Mouse (Mus musculus) CD4-positive, CD25-positive, alpha-beta regulatory T cell, adult 4 months (primary cell): ENCODE results near the gene Iars2. TPM values are rescaled to one million over a fixed set of nuclear protein-coding genes. Genes with fewer than 3 reads are reported as not detected.

Source experiments
- ATAC-seq: one replicate; pipeline ENCODE4 v1.8.0; 2017
- polyA plus RNA-seq, 2 experiments: library from polyadenylated mRNA; unstranded; fragments of 100-300 nt; shearing (Covaris generic); gene quantifications; one replicate each; pipeline ENCODE4 v1.2.1; 2017

Iars2 gene
- polyA plus RNA-seq, 2 experiments from 2014 or later: 5.3 to 11.6 TPM

DNA sequence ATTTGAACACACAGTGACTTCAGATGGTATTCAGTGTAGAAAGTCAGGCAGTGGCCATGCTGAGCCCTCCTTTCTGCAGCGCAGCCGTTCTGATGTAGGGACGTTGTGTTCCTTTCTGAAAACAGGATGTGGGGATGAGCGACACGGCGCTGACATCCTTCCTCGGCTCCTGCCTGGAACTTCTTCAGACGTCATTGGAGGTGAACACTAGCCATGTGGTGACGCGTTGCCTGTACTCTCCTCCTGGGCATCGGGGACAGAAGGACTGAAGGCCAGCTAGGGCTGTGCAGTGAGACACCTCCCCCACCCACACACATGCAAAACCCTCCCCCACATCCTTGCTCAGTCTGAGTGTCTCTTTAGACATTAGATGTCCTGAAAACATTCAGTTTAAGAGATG, 52.2 kb downstream of the Iars2 start:
- no peak for ATAC-seq

DNA sequence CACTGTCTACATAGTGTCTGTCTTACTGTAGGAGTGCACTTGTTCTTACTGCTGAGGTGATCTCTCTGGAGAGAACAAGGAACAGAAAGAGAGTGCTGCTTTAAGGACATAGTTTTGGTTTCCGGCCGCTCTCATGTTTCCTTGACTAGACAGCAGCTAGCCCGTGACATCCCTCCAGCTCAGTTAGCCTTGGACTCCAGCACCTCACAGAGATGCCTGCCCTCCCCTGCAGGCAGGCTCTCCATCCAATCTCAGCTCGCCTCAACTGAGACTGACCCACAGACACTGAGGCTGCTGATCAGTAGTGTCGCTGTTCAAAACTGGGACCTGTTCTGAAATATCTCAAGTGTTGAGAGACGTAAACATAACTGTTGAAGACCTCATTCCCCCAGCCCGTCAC, 53.2 kb downstream of the Iars2 start:
- ATAC-seq: no peak

DNA sequence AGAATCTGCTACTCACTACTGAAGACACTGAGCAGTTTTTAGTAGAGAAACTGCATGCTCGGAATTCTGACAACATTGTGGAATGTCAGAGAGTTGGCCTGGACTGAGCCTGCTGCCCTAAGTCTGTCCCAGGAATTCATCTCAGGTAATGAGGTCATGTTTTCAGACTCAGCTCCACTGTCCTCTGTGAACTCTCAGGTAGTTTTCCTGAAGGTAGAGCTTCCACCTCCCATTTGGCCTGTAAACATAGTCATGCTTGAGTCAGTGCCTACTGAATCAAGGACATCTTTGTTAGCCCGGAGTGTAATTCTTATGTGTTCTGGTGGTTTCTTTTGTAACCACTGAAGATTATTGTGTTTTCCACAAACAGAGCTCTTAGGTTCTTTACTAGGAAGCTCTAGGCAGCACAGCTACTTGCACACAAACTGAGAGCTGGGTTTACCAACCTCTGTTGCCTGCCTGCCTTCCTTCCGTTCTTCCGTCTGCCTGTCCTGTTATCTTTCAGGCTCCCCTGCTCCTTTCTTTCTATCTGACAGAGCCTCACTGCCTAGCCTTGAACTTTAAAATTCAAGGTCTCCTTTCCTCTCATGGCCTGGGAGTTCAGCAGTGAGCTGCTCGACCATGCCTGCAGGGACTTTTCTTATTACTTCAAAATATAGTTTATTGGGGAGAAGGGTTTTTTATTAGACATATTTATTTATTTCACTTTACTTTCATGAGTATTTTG, 54.2 kb downstream of the Iars2 start:
- ATAC-seq: no peak

DNA sequence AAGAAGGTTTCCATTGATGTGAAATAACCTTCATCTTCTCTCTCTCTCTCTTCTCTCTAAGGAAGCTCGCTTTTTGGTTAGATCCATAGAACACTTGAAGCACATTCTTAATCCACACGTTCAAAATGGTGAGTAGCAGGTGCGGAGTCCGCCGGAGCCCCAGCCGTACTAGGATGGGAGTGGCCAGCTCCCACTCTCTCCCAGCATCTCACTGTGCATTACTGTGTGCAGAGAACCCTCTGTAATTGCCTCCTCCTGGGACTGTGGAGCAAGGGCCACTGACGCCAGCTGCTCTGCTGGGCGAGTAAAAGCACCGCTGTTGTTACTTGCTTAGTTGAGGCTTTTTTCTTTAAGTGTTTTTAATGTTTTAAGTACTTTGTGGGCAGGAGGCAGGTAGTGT, 57.8 kb downstream of the Iars2 start:
- no peak for ATAC-seq

DNA sequence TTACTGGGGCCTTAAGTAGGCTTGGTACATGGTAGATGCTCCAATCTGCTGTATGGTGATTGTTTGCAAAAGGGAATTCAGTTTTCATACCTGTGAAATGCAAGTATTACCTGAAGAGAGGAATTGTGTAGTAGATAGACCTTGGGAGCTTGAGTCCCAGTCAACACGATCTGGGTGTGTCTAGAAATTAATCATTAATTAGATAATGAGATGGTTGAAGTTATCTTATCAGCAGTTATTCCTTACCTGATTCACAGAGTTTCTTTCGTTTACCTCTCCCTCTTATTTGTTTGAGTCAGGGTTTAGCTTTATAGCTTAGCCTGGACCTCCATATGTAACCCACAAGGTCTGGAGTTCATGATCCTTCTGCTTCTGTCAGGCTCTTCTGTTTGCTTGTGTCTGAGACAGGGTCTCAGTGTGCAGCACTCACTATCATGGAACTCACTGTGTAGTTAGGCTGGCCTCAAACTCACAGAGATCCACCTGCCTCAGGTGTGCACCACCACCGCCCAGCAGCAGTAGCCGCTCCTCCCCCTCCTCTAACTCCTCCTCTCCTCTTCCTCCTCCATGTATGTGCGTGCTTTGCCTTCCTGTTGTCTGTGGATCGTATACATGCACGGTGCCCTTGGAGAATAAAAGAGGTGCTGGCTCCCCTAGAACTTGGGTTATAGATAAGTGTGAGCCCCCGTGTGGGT, 58.6 kb downstream of the Iars2 start:
- ATAC-seq: no peak

DNA sequence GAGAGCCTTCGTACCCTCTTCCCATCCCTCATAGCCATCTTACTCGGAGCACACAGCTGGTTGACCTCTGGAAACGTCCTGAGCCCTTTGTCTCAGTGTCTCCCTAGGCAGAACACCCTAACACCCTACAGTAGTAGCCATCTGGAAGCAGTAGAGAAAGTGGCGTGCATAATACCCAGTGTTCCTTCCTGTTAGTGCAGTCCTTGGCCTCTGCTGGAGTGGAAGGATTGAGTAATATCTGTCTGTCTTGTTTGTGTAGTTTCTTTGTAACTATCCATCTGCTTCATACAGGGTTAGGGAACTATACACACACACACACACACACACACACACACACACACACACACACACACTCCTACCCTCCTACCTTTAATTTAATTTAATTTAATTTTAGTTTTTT, 60.5 kb downstream of the Iars2 start:
- ATAC-seq: no peak

DNA sequence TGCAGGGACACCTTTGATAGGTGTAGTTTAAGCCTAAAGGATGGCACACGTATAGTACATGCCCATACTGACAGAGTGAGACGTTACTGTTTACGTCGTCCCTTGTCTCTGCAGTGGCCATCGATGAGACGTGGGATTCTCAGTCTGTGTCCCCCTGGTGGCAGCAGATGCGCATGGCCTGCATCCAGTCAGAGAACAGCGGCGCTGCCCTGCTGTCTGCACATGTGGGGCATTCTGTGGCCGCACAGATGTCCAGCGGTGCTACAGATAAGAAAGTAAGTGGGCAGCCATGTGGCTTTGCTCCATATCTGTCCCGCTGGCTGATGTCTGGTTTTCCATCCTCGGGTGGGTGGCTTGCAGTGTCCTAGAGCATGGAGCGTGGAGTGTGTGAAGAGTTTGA, 66.6 kb downstream of the Iars2 start:
- ATAC-seq: no peak

DNA sequence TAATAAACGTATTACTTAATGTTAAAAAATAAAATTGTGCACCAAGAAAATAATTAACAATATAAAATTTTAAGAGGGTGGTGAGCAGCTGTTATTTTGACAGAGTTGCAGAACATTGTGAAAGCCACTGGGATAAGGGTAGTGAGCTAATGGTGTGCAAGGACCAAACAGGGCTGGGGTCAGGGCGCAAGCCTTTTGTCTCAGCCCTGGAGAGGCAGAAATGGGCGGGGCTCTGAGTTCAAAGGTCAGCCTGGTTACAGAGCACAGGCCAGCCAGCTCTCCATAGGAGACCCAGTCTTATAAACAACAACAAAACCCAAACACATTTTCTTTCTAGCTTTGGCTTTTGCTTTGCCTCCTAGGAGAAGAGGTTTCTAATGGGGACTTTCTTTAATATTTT, 72.4 kb downstream of the Iars2 start:
- no peak for ATAC-seq

DNA sequence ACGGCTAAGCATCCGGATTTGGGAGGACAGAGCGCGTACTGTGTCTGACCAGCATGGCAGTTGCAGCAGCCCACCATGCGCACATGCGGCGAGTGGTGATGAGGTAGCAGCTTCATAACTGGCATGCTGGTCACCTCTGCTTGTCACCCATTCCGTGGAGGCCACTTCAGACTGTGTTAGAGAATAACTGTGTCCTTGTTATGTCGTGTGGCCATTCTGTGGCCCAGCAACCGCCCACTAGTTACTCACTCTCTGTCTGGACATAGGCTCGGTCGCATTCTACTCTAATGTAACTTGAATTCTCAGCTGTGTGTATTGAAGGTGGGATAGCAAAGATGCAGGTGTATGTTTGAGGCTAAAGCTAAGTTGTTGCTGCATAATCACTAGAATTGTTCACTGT, 73.9 kb downstream of the Iars2 start:
- ATAC-seq: no peak

DNA sequence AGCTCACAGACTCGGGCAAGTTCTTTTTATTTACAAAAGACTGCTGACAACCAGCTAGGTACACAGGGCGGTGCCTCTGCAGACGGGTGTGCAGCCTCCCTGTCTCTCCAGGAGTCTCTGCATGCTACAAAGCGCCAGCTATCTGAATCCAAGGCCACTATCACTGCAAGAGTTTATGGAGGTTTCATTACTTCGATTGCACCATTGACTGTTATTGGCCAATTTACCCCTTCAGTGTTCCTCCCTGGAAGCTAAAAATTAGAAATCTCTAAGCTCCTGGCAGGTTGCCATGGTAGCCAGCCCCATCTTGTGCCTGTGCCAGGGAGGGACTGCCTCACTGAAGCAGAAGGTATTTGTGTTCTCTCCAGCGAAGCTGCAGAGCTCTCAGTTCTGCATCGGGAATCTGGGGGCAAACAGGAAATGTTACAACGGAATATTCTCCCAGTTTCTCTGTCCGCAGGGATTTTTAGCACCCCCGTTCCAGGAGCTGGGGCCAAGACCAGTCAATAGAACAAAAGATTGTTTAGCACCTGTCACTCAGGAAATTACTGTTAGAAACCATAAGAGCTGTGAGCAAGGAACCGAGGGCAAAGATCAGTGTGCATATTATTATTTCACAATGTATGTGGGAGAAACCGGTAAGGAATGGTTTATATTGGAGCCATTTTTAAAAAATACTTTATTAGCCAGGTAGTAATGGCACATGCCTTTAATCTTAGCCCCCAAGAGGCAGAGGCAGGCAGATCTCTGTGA, 75.9 kb downstream of the Iars2 start:
- no peak for ATAC-seq

DNA sequence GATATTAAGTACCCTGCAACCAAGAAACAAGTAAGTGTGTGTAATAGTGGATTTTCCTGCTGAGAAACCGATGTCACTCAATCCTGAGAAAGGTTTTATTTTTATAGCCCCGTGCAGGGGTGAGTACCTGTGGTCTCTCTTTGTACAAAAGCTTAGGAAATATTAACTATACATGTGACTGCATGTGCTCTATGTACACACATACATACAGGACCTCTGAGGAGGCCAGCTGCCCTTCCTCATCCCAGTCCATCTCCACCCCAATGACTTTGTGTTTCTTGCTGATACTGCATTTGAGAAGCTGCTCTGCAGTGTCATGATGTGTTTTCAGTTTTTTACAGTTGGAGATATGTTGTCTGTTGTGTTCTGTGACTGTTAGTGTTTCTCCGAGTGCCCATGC, 76.8 kb downstream of the Iars2 start:
- no peak for ATAC-seq

DNA sequence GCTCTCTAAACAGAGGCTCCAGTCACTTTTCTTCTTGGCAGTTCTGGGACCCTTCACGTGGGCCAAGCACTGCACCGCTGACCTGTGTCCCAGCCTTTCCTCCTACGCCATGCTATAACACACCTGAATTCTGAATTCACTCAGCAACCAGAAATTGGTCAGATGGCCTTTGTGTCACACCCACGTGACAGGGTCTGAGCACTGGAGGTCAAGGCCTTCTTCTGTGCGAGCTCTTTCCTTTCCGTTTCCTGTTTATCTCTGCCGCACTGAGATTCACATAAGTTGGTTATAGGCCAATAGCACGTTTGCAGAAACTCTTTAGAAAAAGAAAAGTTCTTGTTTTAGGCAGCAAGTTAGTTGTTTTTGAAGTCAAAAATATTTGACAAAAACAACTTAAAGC, 80.5 kb downstream of the Iars2 start:
- no peak for ATAC-seq

DNA sequence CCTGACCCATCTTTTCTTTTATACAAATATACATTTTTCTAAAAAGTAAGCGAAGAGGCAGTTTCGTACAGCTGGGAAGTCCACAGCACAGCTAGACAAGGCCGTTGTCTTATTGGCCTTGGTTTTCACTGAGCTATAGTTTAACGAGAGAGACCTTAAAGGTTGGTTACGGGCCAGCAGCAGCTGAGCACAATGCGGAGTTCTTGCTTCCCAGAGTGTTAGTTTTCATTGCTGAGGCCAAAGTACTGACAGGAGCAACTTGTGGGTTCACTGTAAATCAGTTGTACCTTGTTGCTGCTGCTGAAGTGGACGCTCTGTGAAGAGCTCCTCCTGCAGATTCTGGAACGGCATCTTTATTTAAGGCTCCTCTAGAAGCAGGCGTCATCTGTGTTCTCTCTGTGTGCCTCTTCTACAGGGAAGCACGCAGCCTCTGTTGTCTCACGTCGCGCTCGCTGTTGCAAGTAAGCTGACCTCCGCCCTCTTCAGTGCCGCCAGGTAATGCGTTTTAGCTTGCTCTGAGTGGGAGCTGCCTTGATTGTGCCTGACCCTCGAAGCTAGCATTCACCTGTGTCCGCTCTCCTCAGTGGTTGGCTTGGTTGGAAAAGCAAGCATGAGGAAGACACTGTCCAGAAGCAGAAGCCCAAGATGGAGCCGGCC, 81.6 kb downstream of the Iars2 start:
- no peak for ATAC-seq

DNA sequence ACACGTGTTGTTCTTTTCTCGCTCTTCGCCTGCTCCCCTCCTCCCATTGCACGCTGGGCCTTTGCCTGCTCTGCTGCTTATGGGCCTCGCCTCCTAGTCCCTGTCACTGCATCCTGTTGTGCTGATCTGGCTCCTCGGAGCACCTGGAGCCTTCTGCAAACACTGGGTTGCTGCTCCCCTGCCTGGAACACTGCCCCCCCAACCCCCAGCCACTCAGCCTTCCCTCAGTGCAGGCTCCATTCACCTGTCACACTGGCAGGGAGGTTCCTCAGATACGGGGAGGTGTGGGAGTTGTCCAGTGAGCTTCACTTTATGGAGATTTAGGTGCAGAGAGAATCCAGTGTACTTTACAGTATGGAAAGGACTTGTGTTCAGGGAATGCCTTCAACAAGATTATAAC, 83.7 kb downstream of the Iars2 start:
- ATAC-seq: no peak

DNA sequence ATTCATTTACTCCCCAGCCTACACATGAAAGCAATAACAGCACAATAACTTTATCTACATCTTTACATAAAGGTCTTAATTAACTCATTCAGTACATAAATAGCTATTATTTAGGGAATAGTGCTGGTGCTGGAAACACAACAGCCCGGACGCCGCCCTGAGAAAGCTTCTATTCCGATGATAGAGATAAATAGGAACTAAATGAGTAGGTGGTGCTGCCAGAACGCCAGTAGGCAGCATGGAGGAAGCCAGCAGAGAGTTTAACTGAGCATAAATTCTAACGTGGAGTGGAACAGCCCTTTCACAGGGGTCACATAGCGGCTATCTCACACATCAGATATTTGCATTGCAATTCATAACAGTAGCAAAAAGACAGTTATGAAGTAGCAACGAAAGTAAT, 86.2 kb downstream of the Iars2 start:
- no peak for ATAC-seq

DNA sequence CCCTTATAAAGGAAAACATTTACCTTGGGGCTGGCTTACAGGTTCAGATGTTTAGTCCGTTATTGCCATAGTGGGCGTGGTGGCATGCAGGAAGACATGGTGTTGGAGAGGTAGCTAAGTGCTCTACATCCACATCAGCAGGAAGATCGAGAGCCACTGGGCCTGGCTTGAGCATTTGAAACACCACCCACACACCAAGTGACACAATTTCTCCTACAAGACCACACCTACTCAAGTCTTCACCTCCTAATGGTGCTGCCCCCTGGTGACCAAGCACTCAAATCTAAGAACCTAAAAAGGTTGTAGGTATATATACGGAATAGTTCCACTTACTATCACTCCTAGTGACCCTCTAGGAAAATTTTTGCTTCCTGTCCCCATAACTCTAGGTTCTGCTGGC, 92.7 kb downstream of the Iars2 start:
- ATAC-seq: no peak

DNA sequence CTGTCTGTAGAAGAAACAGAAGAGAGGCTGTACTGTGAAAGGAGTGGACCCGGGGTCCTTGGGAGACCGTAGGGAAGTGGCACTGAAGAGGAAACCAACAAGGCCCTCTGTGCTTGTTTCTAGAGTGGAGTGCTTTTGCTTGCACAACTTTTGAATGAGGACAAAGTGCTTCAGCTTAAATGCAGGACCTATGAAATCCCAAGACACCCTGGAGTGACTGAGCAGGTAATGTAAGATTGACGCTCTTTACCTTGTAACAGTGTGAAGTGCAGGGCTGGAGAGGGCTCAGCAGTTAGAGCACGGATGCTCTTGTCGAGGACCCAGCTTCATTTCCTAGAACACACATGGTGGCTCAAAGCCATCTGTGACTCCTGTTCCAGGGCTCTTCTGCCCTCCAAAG, 93.4 kb downstream of the Iars2 start:
- ATAC-seq: no peak

Other genes starting within 250 kb of the Iars2 start
- 10 to 100 TPM; 14.7 to 20.7 TPM for gene Rab3gap2, start 125.3 kb downstream of the Iars2 start, polyA plus RNA-seq
- 10 to 100 TPM; 15.4 to 18.1 TPM for gene Bpnt1, start 2.8 kb upstream of the Iars2 start, polyA plus RNA-seq
- gene Eprs, start 33.6 kb upstream of the Iars2 start, polyA plus RNA-seq: 100 to 1,000 TPM; 108 to 114 TPM
- gene Slc30a10, start 125.5 kb upstream of the Iars2 start, polyA plus RNA-seq: not detected